Mouse (Mus musculus) forebrain, postnatal 0 days (tissue): ENCODE measurements around the gene Tnk2. TPM values are rescaled to one million over a fixed set of nuclear protein-coding genes. Genes with fewer than 3 reads are reported as not detected.
A peak's percentile ranks its signal among the peaks of the same experiment; 100 is the strongest.

ENCODE experiments used
- ATAC-seq: fragments of 200-750 bp; cut with Nextera tagmentation; 2 replicates; pipeline ENCODE4 v1.8.0; 2017; ENCODE audit warnings: mild to moderate bottlenecking, moderate library complexity
- DNase-seq: peaks from one replicate; pipeline ENCODE4 v3.0.0-alpha.2; 2015
- H3K27ac ChIP-seq: fragments of 300-500 bp; sonication (generic); 2 replicates; pipeline ENCODE4 v1.5.1; 2014; ENCODE audit warnings: low read depth, mild to moderate bottlenecking, antibody characterized with exemption, low read length, moderate library complexity, mixed read lengths
- H3K27me3 ChIP-seq: fragments of 300-500 bp; sonication (generic); 2 replicates; pipeline ENCODE4 v1.6.1; 2014; ENCODE audit warnings: mild to moderate bottlenecking, low read length, mixed read lengths; ENCODE audit not compliant: insufficient read depth
- H3K36me3 ChIP-seq: fragments of 300-500 bp; sonication (generic); 2 replicates; pipeline ENCODE4 v1.6.1; 2014; ENCODE audit warnings: mild to moderate bottlenecking, moderate library complexity; ENCODE audit not compliant: insufficient read depth
- H3K4me1 ChIP-seq: fragments of 300-500 bp; sonication (generic); 2 replicates; pipeline ENCODE4 v1.6.1; 2014; ENCODE audit warnings: antibody characterized with exemption; ENCODE audit not compliant: insufficient read depth
- H3K4me2 ChIP-seq: fragments of 300-500 bp; sonication (generic); 2 replicates; pipeline ENCODE4 v1.6.1; 2014; ENCODE audit warnings: low read depth, mild to moderate bottlenecking, moderate library complexity
- H3K4me3 ChIP-seq: fragments of 300-500 bp; sonication (generic); 2 replicates; pipeline ENCODE4 v1.5.1; 2014; ENCODE audit warnings: low read depth, low read length, mixed read lengths
- H3K9ac ChIP-seq: fragments of 300-500 bp; sonication (generic); 2 replicates; pipeline ENCODE4 v1.6.1; 2014; ENCODE audit warnings: mild to moderate bottlenecking
- H3K9me3 ChIP-seq: fragments of 300-500 bp; sonication (generic); 2 replicates; pipeline ENCODE4 v1.6.1; 2016; ENCODE audit warnings: low read length
- CTCF ChIP-seq: sonication (generic); IDR thresholded peaks from 2 replicates; pipeline ENCODE4 v1.5.1; 2016; ENCODE audit warnings: antibody characterized with exemption, control low read depth, low read depth
- WGBS: fragments of 180-500 bp; shearing (Covaris S2); extraction: QIAGEN DNeasy Blood & Tissue Kit; methylation state at CpG from one replicate; pipeline ENCODE4 v1.1.7; 2014; 5-methylcytosine and 5-hydroxymethylcytosine counted together
- polyA plus RNA-seq: library from polyadenylated mRNA; unstranded; fragments of >200 nt; fragmentation: Nextera tagmentation; extraction: Ambion mirVana; gene quantifications from 2 replicates; pipeline ENCODE4 v1.2.1, GENCODE M21; 2015
- total RNA-seq: library from RNA; depleted of rRNA; stranded (reverse); fragments of >200 nt; gene quantifications from 2 replicates; pipeline ENCODE4 v1.2.3, GENCODE M21; 2014

The Tnk2 gene
- total and polyA plus RNA-seq, 2 experiments from 2014 or later: 13.2 to 48.4 TPM

DNA sequence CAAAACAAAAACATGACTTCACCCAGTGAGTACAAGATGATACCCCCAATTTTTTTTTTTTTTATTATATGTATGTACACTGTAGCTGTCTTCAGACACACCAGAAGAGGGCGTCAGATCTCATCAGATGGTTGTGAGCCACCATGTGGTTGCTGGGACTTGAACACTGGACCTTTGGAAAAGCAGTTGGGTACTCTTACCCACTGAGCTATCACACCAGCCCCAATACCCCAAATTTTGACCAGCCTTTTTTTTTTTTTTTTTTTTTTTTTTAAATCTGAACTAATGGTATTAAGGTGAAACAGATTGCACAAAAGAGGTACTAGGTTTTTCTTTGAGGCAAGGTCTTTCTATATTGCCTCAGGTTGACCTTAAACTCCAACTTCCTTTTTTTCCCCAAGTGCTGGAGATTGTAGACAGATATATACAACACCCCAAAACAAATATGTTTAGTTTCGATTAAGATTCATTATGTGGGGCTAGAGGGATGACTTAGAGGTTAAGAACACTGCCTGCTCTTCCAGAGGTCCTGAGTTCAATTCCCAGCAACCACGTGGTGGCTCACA is 30.3 kb upstream of the Tnk2 start:
- no peak for ATAC-seq
- H3K27ac ChIP-seq: no peak overlapping the region
- no peak overlapping the region for H3K9ac ChIP-seq
- H3K4me3 ChIP-seq: no peak overlapping the region
- no peak for DNase-seq
- 82% methylated on average over 3 of the region's 3 CpGs for WGBS
- peaks cover 19% of the 10 kb centered on the region for H3K36me3 ChIP-seq
- H3K27me3 ChIP-seq: no peaks in the 10 kb centered on the region
- H3K4me2 ChIP-seq: no peak overlapping the region
- H3K4me1 ChIP-seq: peaks cover 9% of the 10 kb centered on the region; the same call in 1 of the 2 replicates
- H3K9me3 ChIP-seq: no peaks in the 10 kb centered on the region
- no peak for TF ChIP-seq CTCF

DNA sequence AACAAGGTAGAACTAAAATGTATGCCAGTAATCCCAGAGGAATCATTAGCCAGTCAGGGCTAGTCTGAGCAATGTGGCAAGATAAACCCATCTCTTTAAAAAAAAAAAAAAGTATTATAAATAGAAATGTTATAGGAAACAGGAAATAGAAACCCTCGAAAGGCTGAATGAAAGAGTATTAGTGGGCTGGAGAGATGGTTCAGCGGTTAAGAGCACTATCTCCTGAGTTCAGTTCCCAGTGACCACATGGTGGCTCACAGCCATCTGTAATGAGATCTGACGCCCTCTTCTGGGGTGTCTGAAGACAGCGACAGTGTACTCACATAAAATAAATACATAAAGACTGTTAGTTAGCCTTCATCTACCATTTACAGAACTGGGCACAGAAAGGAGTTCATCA is 29.6 kb upstream of the Tnk2 start:
- Histone ChIP-seq H3K4me2 (no peak overlapping the region), H3K9me3 (no peaks in the 10 kb centered on the region), H3K9ac (no peak overlapping the region), H3K27ac (no peak overlapping the region), H3K27me3 (no peaks in the 10 kb centered on the region), H3K4me3 (no peak overlapping the region), H3K4me1 (peaks cover 9% of the 10 kb centered on the region; the same call in 1 of the 2 replicates), H3K36me3 (peaks cover 22% of the 10 kb centered on the region)
- ATAC-seq (no peak), DNase-seq (no peak)
- WGBS: 62% methylated on average over 4 of the region's 4 CpGs
- TF ChIP-seq CTCF: peak; percentile 37

DNA sequence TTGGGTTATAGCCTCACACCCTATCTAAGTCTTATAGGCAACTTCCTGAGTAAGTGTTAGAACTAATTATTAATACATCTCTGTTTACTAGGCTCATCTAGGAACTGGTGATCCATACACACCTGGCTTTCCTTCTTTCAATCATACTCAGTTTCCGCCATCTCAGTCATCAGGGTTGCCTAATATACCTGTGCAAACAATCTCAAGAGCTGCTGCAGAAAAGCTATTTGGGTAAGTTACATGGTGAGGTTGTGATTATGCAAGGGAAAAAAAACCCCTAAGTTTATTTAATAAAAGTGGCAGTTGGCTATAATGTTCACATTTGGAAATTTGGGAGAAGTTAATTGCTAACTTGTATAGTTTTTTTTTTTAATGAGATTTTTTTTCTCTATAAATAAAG is 24.7 kb upstream of the Tnk2 start:
- WGBS: 94% methylated on average over 1 of the region's 1 CpGs
- H3K4me3 ChIP-seq: no peak overlapping the region
- H3K36me3 ChIP-seq: peaks cover 57% of the 10 kb centered on the region

DNA sequence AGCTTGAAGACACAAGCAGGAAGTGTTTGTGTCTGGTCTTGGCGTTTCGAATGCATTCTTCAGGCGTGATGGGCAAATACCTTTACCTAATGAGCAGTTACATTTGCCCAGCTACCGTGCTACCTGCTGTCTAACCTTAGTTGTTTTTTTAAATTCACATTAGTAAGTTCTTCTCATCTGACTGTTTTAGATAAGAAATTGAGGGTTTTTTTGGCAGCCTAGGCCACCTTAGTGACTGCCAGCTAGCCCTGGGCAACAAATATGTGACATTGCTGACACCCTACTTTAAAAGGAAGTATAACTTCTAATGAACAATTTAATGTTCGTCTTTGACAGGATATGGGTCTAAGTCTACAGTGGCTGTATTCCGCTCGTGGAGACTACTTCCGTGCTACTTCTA is 15.5 kb upstream of the Tnk2 start:
- TF ChIP-seq CTCF: no peak
- Histone ChIP-seq H3K4me1 (no peaks in the 10 kb centered on the region), H3K27me3 (no peaks in the 10 kb centered on the region), H3K9ac (no peak overlapping the region), H3K4me3 (no peak overlapping the region), H3K36me3 (peaks cover 71% of the 10 kb centered on the region), H3K9me3 (no peaks in the 10 kb centered on the region), H3K4me2 (no peak overlapping the region), H3K27ac (no peak overlapping the region)
- no peak for ATAC-seq
- DNase-seq: no peak
- 94% methylated on average over 8 of the region's 8 CpGs for WGBS

More for the DNA sequence above, 24.7 kb upstream of the Tnk2 start:
- ATAC-seq: no peak
- Histone ChIP-seq H3K27me3 (no peaks in the 10 kb centered on the region), H3K4me1 (no peaks in the 10 kb centered on the region), H3K9me3 (no peaks in the 10 kb centered on the region), H3K4me2 (no peak overlapping the region), H3K27ac (no peak overlapping the region), H3K9ac (no peak overlapping the region)
- TF ChIP-seq CTCF: no peak
- DNase-seq: no peak

DNA sequence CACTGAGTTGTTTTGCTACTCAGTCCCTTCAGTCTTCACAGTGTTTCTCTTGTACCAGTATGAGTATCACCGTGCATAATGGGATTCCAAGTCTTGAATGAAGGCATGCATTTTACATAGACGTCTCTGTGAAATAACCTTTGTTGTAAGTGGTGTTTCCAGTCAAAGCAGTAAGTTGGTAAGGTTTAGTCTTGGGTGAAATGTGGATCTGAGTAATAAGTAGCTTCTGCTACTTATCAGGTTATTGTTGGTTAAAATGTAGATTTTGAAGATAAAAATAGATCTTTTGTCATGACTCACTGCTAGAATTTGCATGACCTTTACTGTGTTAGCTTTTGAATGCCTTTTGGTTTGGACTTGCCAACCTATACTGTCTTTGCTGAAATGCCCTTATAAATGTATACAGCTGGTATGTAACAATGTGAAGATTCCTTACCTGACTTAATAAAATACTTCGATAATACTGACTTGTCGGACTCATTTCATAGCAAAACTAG is 11.3 kb upstream of the Tnk2 start:
- Histone ChIP-seq H3K27me3 (no peaks in the 10 kb centered on the region), H3K4me1 (no peaks in the 10 kb centered on the region), H3K36me3 (peaks cover 39% of the 10 kb centered on the region), H3K4me2 (no peak overlapping the region), H3K4me3 (no peak overlapping the region), H3K9ac (no peak overlapping the region), H3K9me3 (no peaks in the 10 kb centered on the region), H3K27ac (no peak overlapping the region)
- 85% methylated on average over 4 of the region's 4 CpGs for WGBS
- ATAC-seq (no peak), DNase-seq (no peak)
- no peak for TF ChIP-seq CTCF

DNA sequence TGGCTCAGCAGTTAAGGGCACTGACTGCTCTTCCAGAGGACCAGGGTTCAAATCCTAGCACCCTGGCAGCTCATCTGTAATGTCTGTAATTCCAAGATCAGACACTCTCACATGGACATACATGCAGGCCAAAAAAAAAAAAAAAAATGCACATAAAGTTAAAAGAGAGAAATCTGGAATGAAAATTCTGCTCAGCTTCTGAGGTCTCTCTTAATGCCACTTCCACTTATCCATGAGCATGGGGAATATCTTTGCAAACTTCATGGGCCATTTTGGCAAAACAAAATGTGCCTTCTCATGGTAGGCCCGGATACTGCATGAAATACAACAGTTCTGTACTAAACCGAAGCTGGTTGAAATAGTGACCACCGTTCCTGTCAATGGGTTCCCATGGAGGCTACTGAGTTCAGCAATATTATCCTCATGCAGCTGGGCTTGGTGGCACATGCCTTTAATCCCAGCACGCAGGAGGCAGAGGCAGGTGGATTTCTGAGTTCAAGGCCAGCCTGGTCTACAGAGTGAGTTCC is 10.1 kb upstream of the Tnk2 start:
- Histone ChIP-seq H3K27ac (no peak overlapping the region), H3K4me1 (no peaks in the 10 kb centered on the region), H3K27me3 (no peaks in the 10 kb centered on the region), H3K36me3 (peaks cover 30% of the 10 kb centered on the region), H3K9me3 (no peaks in the 10 kb centered on the region), H3K4me3 (no peak overlapping the region), H3K4me2 (no peak overlapping the region), H3K9ac (no peak overlapping the region)
- WGBS: 90% methylated on average over 4 of the region's 4 CpGs
- DNase-seq (no peak), ATAC-seq (no peak)
- no peak for TF ChIP-seq CTCF

DNA sequence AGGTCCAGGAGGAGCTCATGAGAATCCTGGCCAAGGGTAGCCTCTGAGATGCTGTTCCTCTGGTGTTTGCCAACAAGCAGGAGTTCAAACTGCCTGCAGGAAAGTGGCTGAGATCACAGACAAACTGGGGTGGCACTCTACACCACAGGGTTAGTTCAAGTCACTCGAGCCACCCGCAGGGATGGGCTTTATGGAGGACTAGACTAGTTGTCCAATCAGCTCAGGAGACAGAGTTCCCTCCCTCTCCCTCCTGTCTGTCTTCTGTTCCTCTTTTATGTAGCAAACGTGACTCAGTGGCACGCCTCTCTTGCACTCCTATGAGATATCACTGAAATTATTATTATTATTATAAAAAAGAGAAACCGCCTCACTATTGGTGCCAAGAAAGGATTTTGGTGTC is 9.5 kb upstream of the Tnk2 start:
- ATAC-seq (no peak), DNase-seq (no peak)
- Histone ChIP-seq H3K27me3 (no peaks in the 10 kb centered on the region), H3K4me2 (no peak overlapping the region), H3K4me1 (no peaks in the 10 kb centered on the region), H3K9ac (no peak overlapping the region), H3K4me3 (no peak overlapping the region), H3K27ac (no peak overlapping the region), H3K36me3 (peaks cover 24% of the 10 kb centered on the region), H3K9me3 (no peaks in the 10 kb centered on the region)
- no peak for TF ChIP-seq CTCF
- WGBS: 87% methylated on average over 5 of the region's 5 CpGs
